Mouse (Mus musculus) bone marrow, adult 2 months (tissue): ENCODE measurements around the gene Cox4i1. TPM values are rescaled to one million over a fixed set of nuclear protein-coding genes. Genes with fewer than 3 reads are reported as not detected.
"Not testable (repeated sequence)": the region's sequence is repeated elsewhere in the genome, so short reads cannot be mapped to it uniquely, and the experiment has no call there.

Source experiments
- H3K27ac ChIP-seq: fragments of 200-500 bp; 2 replicates; pipeline ENCODE4 v1.5.1; 2012; ENCODE audit warnings: low read depth, mild to moderate bottlenecking, control low read depth, inconsistent platforms, low read length; ENCODE audit not compliant: control insufficient read depth, poor library complexity, insufficient read depth
- H3K4me1 ChIP-seq: fragments of 200-500 bp; 2 replicates; pipeline ENCODE4 v1.6.1; 2011; ENCODE audit warnings: low read length; ENCODE audit not compliant: control insufficient read depth, insufficient read depth
- H3K4me3 ChIP-seq: fragments of 200-500 bp; replicated peaks from 2 replicates; pipeline ENCODE3; 2011; ENCODE audit warnings: mild to moderate bottlenecking, low read depth, low read length, control low read depth; ENCODE audit not compliant: control insufficient read depth
- CTCF ChIP-seq: fragments of 200-500 bp; IDR thresholded peaks from 2 replicates; pipeline ENCODE4 v1.5.1; 2011; ENCODE audit warnings: low read length, control low read depth; ENCODE audit not compliant: control insufficient read depth, insufficient read depth
- POLR2A ChIP-seq: fragments of 200-500 bp; IDR thresholded peaks from 2 replicates; pipeline ENCODE4 v1.6.1; 2011; ENCODE audit warnings: low read depth, mild to moderate bottlenecking, control low read depth, low read length, borderline replicate concordance; ENCODE audit not compliant: control insufficient read depth
- WGBS: fragments of 180-500 bp; shearing (Covaris S2); methylation state at CpG from one replicate; pipeline ENCODE4 v1.1.7; 2018; 5-methylcytosine and 5-hydroxymethylcytosine counted together
- polyA plus RNA-seq: library from polyadenylated mRNA; stranded (reverse); fragments of >200 nt; gene quantifications from 2 replicates; pipeline ENCODE4 v1.2.4, GENCODE M21; 2011; ENCODE audit warnings: low replicate concordance; ENCODE audit not compliant: missing spikeins, insufficient read depth, insufficient read length

The Cox4i1 gene
- polyA plus RNA-seq, 1 experiment: 448 TPM

- no peak overlapping the region for H3K4me3 ChIP-seq
- no peak for TF ChIP-seq POLR2A
- TF ChIP-seq CTCF: no peak
- WGBS: 84% methylated on average over 6 of the region's 6 CpGs
- no peak overlapping the region for H3K27ac ChIP-seq
- peaks cover 3% of the 10 kb centered on the region; the same call in 1 of the 2 replicates for H3K4me1 ChIP-seq
Measured at GRCm38 (mm10) chr8:120671775-120672174, 3.8 kb downstream of the Cox4i1 start.

DNA sequence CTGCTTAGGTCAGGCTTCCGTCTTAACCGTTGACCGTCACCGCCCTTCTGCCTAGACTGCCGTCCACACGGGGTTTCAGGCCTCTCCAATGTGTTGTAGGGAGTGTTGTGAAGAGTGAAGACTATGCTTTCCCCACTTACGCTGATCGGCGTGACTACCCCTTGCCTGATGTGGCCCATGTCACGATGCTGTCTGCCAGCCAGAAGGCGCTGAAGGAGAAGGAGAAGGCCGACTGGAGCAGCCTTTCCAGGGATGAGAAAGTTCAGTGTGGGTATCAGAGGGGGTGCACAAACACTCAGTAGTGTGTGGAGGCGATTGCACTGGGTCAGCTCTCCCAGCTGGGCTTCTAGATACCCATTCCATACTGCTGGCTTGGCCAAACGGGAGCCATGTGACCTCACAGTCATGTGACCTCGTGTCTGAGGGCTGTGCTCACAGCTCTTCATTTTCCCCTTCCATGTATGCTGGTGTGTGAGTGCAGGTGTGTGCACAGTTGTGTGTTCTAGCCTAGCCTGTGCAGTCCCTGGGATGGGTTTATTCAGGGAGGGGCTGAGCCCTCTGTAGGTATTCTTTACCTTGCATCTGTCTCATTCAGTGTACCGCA is 4.7 kb downstream of the Cox4i1 start:
- H3K4me1 ChIP-seq: no peaks in the 10 kb centered on the region; the same call in 1 of the 2 replicates
- TF ChIP-seq POLR2A (no peak), CTCF (no peak)
- 92% methylated on average over 16 of the region's 16 CpGs for WGBS
- H3K27ac ChIP-seq: no peak overlapping the region
- no peak overlapping the region for H3K4me3 ChIP-seq

GRCm38 (mm10) chr8:120673298-120673697 is 5.3 kb downstream of the Cox4i1 start:
- WGBS: 94% methylated on average over 7 of the region's 7 CpGs
- TF ChIP-seq CTCF (no peak), POLR2A (no peak)
- no peak overlapping the region for H3K4me3 ChIP-seq
- H3K27ac ChIP-seq: no peak overlapping the region
- no peaks in the 10 kb centered on the region; the same call in 1 of the 2 replicates for H3K4me1 ChIP-seq

DNA sequence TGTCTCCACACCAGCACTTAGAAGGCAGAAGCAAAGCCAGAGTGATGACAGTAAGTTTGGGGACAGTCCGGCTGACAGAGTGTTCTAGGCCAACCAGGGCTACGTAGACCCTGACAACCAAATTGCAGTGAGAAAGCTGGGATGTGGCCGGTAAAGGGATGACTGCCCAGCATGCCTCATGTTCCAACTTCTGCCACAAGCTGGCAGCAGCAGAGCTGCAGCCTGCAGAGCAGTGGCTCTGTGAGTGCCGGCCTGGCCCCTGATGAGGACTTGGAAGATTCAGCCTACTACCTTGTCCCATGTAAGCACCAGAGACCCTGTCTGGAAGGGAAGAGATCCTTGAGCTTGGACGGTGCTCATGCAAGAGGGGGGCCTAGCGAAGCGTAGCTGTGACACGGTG is 7.7 kb downstream of the Cox4i1 start:
- TF ChIP-seq CTCF: no peak
- TF ChIP-seq POLR2A: no peak
- no peaks in the 10 kb centered on the region for H3K4me1 ChIP-seq
- H3K27ac ChIP-seq: no peak overlapping the region
- no peak overlapping the region for H3K4me3 ChIP-seq
- WGBS: 85% methylated on average over 8 of the region's 8 CpGs

- no peak overlapping the region for H3K27ac ChIP-seq
- TF ChIP-seq CTCF (peak; percentile 88), POLR2A (no peak)
- 13% methylated on average over 10 of the region's 10 CpGs for WGBS
- H3K4me3 ChIP-seq: no peak overlapping the region
- no peaks in the 10 kb centered on the region; the same call in 1 of the 2 replicates for H3K4me1 ChIP-seq
Measured at GRCm38 (mm10) chr8:120678447-120678846, 10.4 kb downstream of the Cox4i1 start.

DNA sequence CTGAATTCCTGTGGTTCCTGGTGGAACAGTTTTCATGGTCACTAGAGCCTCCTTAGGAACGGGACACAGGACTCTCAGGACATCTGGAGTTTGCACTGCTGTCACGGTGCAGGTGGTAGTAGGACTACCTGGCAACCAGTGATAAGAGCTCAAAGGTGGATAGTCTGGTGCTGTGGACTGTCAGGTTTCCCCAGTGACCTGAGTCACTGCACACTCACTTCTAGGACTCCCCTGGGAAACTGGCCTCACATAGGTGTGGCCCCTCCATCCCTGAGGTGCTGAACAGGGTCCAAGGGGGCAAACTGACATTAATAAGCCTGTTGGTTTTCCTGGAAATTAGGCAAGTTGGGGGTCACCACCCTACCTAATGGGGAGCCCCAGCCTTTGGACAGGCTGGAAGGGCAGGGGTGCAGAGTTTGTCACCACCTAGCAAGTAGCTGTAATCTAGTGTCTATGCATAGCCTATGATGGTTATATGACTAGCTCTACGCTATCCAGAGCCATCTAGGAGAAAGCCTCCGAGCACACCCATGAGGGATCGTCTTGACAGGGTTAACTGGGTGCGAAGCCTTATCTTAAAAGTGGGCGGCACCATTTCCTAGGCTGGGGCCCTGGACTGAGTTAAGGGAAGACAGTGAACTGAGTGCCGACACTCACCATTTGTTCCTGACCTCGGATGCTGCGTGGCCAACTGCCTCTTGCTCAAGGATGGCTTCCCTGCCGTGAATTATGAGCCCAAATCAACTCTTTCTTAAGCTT is 11.8 kb downstream of the Cox4i1 start:
- TF ChIP-seq CTCF: no peak
- no peak for TF ChIP-seq POLR2A
- no peak overlapping the region for H3K4me3 ChIP-seq
- WGBS: 43% methylated on average over 11 of the region's 11 CpGs
- peaks cover 2% of the 10 kb centered on the region; the same call in 1 of the 2 replicates for H3K4me1 ChIP-seq
- H3K27ac ChIP-seq: no peak overlapping the region

GRCm38 (mm10) chr8:120680405-120680804 is 12.4 kb downstream of the Cox4i1 start:
- H3K27ac ChIP-seq, H3K4me3 ChIP-seq, H3K4me1 ChIP-seq: not testable (repeated sequence)
- peak; percentile 69 for TF ChIP-seq CTCF
- WGBS: 27% methylated on average over 7 of the region's 7 CpGs

DNA sequence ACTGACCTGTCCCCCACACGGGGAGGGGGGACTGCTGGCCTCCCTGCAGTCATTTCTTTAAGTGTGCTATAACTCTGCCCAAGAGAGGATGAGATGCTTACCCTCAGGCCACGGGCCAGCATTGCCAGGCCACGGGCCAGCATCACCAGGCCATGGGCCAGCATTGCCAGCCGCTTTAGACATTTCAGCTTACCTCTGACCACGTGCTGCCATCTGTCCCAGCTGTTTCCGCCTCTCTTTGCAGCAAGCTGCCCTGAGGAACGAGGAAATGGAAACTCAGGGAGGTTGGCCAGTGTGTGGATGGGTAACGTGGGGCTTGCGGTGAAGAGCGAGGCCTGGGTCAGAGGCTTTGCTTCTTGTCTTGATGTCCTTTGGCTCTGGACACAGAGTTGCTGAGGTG is 13.1 kb downstream of the Cox4i1 start:
- Histone ChIP-seq H3K4me1 (peaks cover 4% of the 10 kb centered on the region; the same call in 1 of the 2 replicates), H3K4me3 (no peak overlapping the region), H3K27ac (no peak overlapping the region)
- 52% methylated on average over 10 of the region's 10 CpGs for WGBS
- no peak for TF ChIP-seq POLR2A

- Histone ChIP-seq H3K27ac (no peak overlapping the region), H3K4me3 (no peak overlapping the region), H3K4me1 (peaks cover 6% of the 10 kb centered on the region; the same call in 1 of the 2 replicates)
- 12% methylated on average over 10 of the region's 10 CpGs for WGBS
- peak; percentile 30; the same call in 1 of the 2 replicates for TF ChIP-seq POLR2A
- peak; percentile 91 for TF ChIP-seq CTCF
Measured at GRCm38 (mm10) chr8:120683602-120684001, 15.6 kb downstream of the Cox4i1 start.
